Mouse (Mus musculus) kidney, postnatal 36 days (tissue): ENCODE data around the gene Chmp4b.

Experiments
- DNase-seq, 2 experiments: peaks; one replicate each; pipeline ENCODE4 v3.0.0; 2021 to 2022; ENCODE audit warnings: mixed read lengths in 2 of 2

Chmp4b gene

GRCm38 (mm10) chr2:154642005-154642459 is 9.5 kb upstream of the Chmp4b start:
- no peak for DNase-seq

GRCm38 (mm10) chr2:154642712-154643385 is 8.7 kb upstream of the Chmp4b start:
- no peak for DNase-seq

GRCm38 (mm10) chr2:154646634-154647033 is 4.9 kb upstream of the Chmp4b start:
- DNase-seq: peak; percentile 20 to 68

- DNase-seq: peak; percentile 72 to 78
These were observed 3.4 kb upstream of the Chmp4b start for GRCm38 (mm10) chr2:154648086-154648485.

- DNase-seq: no peak
These were observed 1.1 kb upstream of the Chmp4b start for GRCm38 (mm10) chr2:154650404-154650803.

GRCm38 (mm10) chr2:154654976-154655375 is 3.5 kb downstream of the Chmp4b start:
- DNase-seq: no peak

- no peak for DNase-seq
These were observed 4.4 kb downstream of the Chmp4b start for GRCm38 (mm10) chr2:154655878-154656414.

GRCm38 (mm10) chr2:154656710-154657485 is 5.4 kb downstream of the Chmp4b start:
- peak; percentile 98 to 99 for DNase-seq

- DNase-seq: peak; percentile 34 to 59
These were observed 6.2 kb downstream of the Chmp4b start for GRCm38 (mm10) chr2:154657486-154658237.

GRCm38 (mm10) chr2:154659070-154659469 is 7.6 kb downstream of the Chmp4b start:
- DNase-seq: no peak

- DNase-seq: no peak
These were observed 8.1 kb downstream of the Chmp4b start for GRCm38 (mm10) chr2:154659531-154660074.

GRCm38 (mm10) chr2:154668680-154669079 is 17.2 kb downstream of the Chmp4b start:
- no peak for DNase-seq

- no peak for DNase-seq
These were observed 18.6 kb downstream of the Chmp4b start for GRCm38 (mm10) chr2:154670106-154670505.

GRCm38 (mm10) chr2:154670741-154671140 is 19.2 kb downstream of the Chmp4b start:
- no peak for DNase-seq

- no peak for DNase-seq
These were observed 22.5 kb downstream of the Chmp4b start for GRCm38 (mm10) chr2:154674008-154674407.

- peak; percentile 48 to 52 for DNase-seq
These were observed 25.4 kb downstream of the Chmp4b start for GRCm38 (mm10) chr2:154676653-154677609.

- peak in 1 of 2 experiments; percentile 49 for DNase-seq
These were observed 26.2 kb downstream of the Chmp4b start for GRCm38 (mm10) chr2:154677651-154678139.

GRCm38 (mm10) chr2:154678995-154679394 is 27.5 kb downstream of the Chmp4b start:
- no peak for DNase-seq

- DNase-seq: no peak
These were observed 28.8 kb downstream of the Chmp4b start for GRCm38 (mm10) chr2:154680337-154680736.

- no peak for DNase-seq
These were observed 29.4 kb downstream of the Chmp4b start for GRCm38 (mm10) chr2:154680941-154681340.

GRCm38 (mm10) chr2:154682712-154683111 is 31.2 kb downstream of the Chmp4b start:
- DNase-seq: no peak
